Mouse (Mus musculus) cortical plate, adult 2 months (tissue): Measurements from ENCODE around the gene Opa3. TPM values are rescaled to one million over a fixed set of nuclear protein-coding genes. Genes with fewer than 3 reads are reported as not detected.

Source experiments
- H3K27ac ChIP-seq: fragments of 200-500 bp; 2 replicates; pipeline ENCODE4 v1.5.1; 2012; ENCODE audit warnings: low read length, control low read depth, inconsistent platforms; ENCODE audit not compliant: insufficient read depth
- H3K4me1 ChIP-seq: fragments of 200-500 bp; 2 replicates; pipeline ENCODE4 v1.6.1; 2011; ENCODE audit warnings: low read length; ENCODE audit not compliant: control insufficient read depth, insufficient read depth
- H3K4me3 ChIP-seq: fragments of 200-500 bp; 2 replicates; pipeline ENCODE4 v1.5.1; 2011; ENCODE audit warnings: mild to moderate bottlenecking, low read length, control low read depth; ENCODE audit not compliant: insufficient read depth
- CTCF ChIP-seq: fragments of 200-500 bp; IDR thresholded peaks from 2 replicates; pipeline ENCODE4 v1.5.1; 2011; ENCODE audit warnings: mild to moderate bottlenecking, control low read depth, low read length; ENCODE audit not compliant: insufficient read depth; ENCODE audit errors: extremely low read depth
- POLR2A ChIP-seq: fragments of 200-500 bp; IDR thresholded peaks from 2 replicates; pipeline ENCODE4 v1.6.1; 2011; ENCODE audit warnings: mild to moderate bottlenecking, low read length, control low read depth; ENCODE audit not compliant: insufficient read depth; ENCODE audit errors: extremely low read depth
- polyA plus RNA-seq: library from polyadenylated mRNA; depleted of rRNA; stranded (reverse); fragments of >200 nt; gene quantifications from 2 replicates; pipeline ENCODE4 v1.2.3, GENCODE M21; 2012

Gene Opa3
- polyA plus RNA-seq, 1 experiment = 41.0 TPM

- Histone ChIP-seq H3K4me3 (peak overlapping the region; percentile 90), H3K4me1 (no peaks in the 10 kb centered on the region), H3K27ac (peak overlapping the region; percentile 81)
- TF ChIP-seq POLR2A (peak; percentile 10; the same call in 1 of the 2 replicates), CTCF (no peak)
These were observed 1.0 kb upstream of the Opa3 start for GRCm38 (mm10) chr7:19226817-19227797.

- H3K4me3 ChIP-seq = peak overlapping the region; percentile 90
- H3K4me1 ChIP-seq = no peaks in the 10 kb centered on the region
- H3K27ac ChIP-seq = no peak overlapping the region
- peak; percentile 59 for TF ChIP-seq POLR2A
- no peak for TF ChIP-seq CTCF
These were observed 637 bp downstream of the Opa3 start for GRCm38 (mm10) chr7:19228793-19229148.

- Histone ChIP-seq H3K4me1 (no peaks in the 10 kb centered on the region), H3K4me3 (peak overlapping the region; percentile 90), H3K27ac (no peak overlapping the region)
- no peak for TF ChIP-seq POLR2A
- TF ChIP-seq CTCF = no peak
These were observed 1.3 kb downstream of the Opa3 start for GRCm38 (mm10) chr7:19229404-19229803.

GRCm38 (mm10) chr7:19230041-19230580 lies 2.0 kb downstream of the Opa3 start:
- no peaks in the 10 kb centered on the region for H3K4me1 ChIP-seq
- TF ChIP-seq CTCF = no peak
- TF ChIP-seq POLR2A = no peak
- H3K4me3 ChIP-seq = no peak overlapping the region
- H3K27ac ChIP-seq = no peak overlapping the region

GRCm38 (mm10) chr7:19230899-19231298 lies 2.8 kb downstream of the Opa3 start:
- H3K27ac ChIP-seq = no peak overlapping the region
- TF ChIP-seq CTCF = no peak
- no peak for TF ChIP-seq POLR2A
- H3K4me1 ChIP-seq = no peaks in the 10 kb centered on the region
- H3K4me3 ChIP-seq = no peak overlapping the region

- no peak for TF ChIP-seq CTCF
- no peak for TF ChIP-seq POLR2A
- Histone ChIP-seq H3K4me3 (no peak overlapping the region), H3K4me1 (no peaks in the 10 kb centered on the region), H3K27ac (no peak overlapping the region)
These were observed 3.7 kb downstream of the Opa3 start for GRCm38 (mm10) chr7:19231849-19232248.

- H3K27ac ChIP-seq = no peak overlapping the region
- TF ChIP-seq CTCF (no peak), POLR2A (no peak)
- H3K4me3 ChIP-seq = no peak overlapping the region
- H3K4me1 ChIP-seq = no peaks in the 10 kb centered on the region
These were observed 6.5 kb downstream of the Opa3 start for GRCm38 (mm10) chr7:19234652-19235051.

- Histone ChIP-seq H3K4me1 (no peaks in the 10 kb centered on the region), H3K27ac (no peak overlapping the region), H3K4me3 (no peak overlapping the region)
- TF ChIP-seq POLR2A = no peak
- TF ChIP-seq CTCF = no peak
These were observed 7.0 kb downstream of the Opa3 start for GRCm38 (mm10) chr7:19235092-19235671.

- no peak for TF ChIP-seq POLR2A
- no peak for TF ChIP-seq CTCF
These were observed 8.3 kb downstream of the Opa3 start for GRCm38 (mm10) chr7:19236411-19236810.

GRCm38 (mm10) chr7:19238344-19238743 lies 10.2 kb downstream of the Opa3 start:
- Histone ChIP-seq H3K4me3 (no peak overlapping the region), H3K27ac (no peak overlapping the region), H3K4me1 (no peaks in the 10 kb centered on the region)
- no peak for TF ChIP-seq POLR2A
- no peak for TF ChIP-seq CTCF

More at GRCm38 (mm10) chr7:19236411-19236810, 8.3 kb downstream of the Opa3 start:
- Histone ChIP-seq H3K4me1 (no peaks in the 10 kb centered on the region), H3K4me3 (no peak overlapping the region), H3K27ac (no peak overlapping the region)
